Mouse (Mus musculus): ENCODE data around the gene Psmd9.

GRCm38 (mm10) chr5:123152901-123153300, 16.3 kb upstream of the Psmd9 start:
- TF ChIP-seq MYOG (IDR thresholded peaks at IDR 0.05; ENCODE audit: control insufficient read depth in 1 of 3, insufficient read depth in 1 of 3, insufficient read length in 2 of 3, low read depth in 2 of 3) (no peak), POLR2AphosphoS2 (IDR thresholded peaks at IDR 0.05; ENCODE audit: insufficient read length, low read depth) (no peak), MYOD1 (IDR thresholded peaks at IDR 0.05; ENCODE audit: control insufficient read depth in 1 of 3, insufficient read length in 2 of 3, low read depth in 2 of 3) (no peak), POLR2A (IDR thresholded peaks at IDR 0.05; ENCODE audit: insufficient read length, low read depth) (no peak), REST (IDR thresholded peaks at IDR 0.05; ENCODE audit: insufficient read depth, insufficient read length) (no peak), E2F4 (IDR thresholded peaks at IDR 0.05; ENCODE audit: insufficient read depth) (no peak)
